Mouse (Mus musculus) stomach, postnatal 0 days (tissue): ENCODE results near the gene Slc10a7.

Experiments
- CTCF ChIP-seq: IDR thresholded peaks from 2 replicates; pipeline ENCODE4 v1.5.1; 2016; ENCODE audit warnings: antibody characterized with exemption, low read depth, mild to moderate bottlenecking, moderate library complexity
- EP300 ChIP-seq: optimal IDR thresholded peaks from 2 replicates; pipeline ENCODE3; 2016; ENCODE audit warnings: antibody characterized with exemption

DNA sequence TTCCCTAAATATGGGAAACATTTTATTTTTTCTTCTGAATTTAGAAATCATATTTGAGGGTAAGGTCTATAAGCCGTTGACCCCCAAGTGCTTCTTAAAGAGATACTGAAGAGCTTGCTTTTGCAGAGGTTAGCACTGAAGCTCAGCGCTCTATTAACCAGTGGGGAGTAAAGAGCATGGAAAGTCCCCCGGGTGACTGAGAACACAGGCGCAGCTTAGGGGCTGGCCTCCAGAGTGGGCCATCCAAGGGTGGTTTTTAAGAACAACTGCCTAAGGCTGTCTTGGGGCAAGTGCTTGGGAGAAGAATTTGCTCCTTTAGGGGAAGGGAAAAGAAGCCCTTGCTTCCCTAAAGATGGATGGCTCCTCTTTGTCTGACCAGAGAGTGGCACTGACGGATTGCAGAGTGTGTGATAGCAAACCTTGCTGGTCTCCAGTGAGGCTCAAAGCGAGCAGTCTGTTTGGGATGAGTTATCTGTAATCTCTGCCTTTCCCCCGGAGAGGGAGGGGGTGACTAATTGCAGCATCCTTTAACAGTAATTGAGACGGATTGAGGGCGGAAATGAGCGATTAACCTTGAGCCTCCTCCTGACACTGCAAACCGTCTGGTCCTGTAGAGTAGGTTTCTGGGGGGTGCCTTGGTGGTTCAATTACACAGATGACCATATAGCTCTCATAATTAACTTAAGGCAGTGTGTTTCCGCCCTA, 115.7 kb downstream of the Slc10a7 start:
- TF ChIP-seq CTCF (no peak), EP300 (no peak)
